Mouse (Mus musculus) layer of hippocampus, adult 9-10 months (tissue): Measurements from ENCODE around the gene Plekhh1.
"Not testable (repeated sequence)": the region's sequence is repeated elsewhere in the genome, so short reads cannot be mapped to it uniquely, and the experiment has no call there.

Source experiments
- DNase-seq: peaks from one replicate; pipeline ENCODE4 v3.0.0; 2022; ENCODE audit warnings: low spot score

The Plekhh1 gene

DNA sequence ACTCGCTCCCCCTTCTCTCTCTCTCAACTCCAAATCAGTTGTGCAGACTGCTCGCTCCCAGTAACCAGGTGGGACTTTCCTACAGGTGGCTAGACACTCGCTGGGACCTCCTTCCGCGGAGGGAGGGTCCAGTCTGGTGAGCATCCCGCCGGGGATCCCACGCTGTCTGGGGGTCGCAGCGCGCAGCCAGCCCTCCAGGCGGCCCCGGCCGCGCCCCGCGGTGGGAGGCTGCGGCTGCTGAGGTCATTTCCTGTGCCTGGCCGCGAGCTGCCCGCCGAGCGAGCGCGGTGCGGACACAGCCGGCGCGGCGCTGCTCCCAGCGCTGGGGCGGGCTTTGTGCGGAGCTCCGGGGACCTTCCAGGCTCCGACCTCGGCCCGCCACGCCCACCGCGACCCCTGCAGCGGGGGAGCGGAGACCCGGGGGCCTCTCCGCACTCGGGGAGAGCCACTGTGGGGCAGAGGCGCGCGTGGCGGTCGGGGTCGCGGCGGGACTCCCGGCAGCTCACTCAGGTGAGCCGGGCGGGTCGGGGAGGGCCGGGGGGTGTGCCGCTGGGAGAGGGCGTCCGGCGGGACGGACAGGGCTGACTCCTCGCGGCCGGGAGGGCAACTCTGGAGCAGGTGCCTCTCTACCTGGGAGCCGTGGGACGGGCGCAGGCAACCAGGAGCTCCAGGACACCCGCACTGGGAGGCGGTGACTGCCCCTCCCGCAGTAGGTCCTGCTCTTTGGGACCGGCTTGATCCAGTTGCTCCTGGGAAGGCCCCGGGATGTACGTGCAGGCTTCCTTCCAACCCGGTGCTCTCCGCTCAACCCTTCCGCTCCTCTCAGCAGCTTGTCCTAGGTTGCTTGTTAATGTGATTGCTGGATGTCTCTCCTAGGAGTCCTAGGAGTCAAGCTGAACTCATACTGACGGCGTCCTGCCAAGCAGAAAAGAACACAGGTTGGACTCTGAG is at the start of gene Plekhh1:
Plekhh1 (plus strand) TSS at position 253 of the 951 bp plus-strand sequence.
- no peak for DNase-seq

GRCm38 (mm10) chr12:78980683-78981091 is 48.3 kb upstream of the Plekhh1 start:
- peak; percentile 42 for DNase-seq

DNA sequence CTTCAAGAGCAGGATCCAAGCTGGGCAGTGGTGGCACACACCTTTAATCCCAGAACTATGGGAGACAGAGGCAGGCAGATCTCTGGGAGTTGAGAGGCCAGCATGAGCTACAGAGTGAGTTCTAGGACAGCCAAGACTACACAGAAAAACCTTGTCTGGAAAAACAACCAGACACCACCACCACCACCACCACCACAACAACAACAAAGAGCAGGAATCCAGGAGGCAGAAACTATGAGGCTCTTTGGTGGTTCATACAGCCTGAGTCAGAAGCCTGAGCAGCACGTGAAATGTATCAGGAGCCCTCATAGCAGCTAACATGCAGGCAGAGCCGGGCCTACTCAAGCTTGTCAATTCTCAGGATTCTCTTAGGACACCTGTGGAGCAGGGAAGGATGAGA is 47.8 kb upstream of the Plekhh1 start:
- no peak for DNase-seq

DNA sequence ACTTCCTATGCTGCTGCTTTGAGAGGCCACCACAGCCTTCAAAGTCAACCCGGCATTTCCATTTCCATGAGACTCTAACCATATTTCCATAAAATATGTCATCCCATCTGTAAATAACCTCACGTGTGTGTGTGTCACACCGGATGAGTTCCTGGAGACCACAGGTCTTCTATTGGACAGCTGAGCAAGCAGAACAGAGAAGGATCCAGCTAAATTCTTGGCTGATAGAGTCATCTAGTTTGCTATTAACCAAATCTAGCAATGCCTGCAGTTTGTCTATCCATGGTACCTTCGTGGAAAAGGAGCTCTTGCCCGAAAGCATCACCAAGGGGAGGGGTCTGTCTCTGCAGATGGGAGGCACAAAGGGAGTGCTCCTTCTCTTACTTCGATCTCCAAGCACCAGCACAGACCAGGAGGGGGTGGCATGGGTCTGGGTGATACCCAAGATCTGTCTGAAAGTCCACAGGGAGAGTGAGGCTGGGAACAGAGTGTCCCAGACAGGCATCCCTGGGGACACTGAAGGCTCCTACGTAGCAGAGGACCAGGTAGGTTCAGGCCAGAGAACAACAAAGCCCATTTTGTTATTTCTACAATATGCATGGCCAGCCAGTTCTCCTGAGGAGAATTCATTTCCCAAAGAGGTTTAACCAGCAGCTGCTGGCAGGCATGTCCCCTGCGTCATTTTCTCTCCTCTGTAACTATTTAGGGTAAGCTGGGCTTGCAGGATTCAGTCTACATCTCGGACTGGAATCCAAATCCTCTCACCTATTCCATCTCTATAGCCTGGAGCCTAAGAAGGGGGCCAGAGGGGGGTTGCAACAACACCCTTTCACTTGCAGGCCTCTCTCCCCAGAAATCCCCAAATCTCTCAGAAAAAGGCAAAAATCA is 46.8 kb upstream of the Plekhh1 start:
- DNase-seq, result no peak

DNA sequence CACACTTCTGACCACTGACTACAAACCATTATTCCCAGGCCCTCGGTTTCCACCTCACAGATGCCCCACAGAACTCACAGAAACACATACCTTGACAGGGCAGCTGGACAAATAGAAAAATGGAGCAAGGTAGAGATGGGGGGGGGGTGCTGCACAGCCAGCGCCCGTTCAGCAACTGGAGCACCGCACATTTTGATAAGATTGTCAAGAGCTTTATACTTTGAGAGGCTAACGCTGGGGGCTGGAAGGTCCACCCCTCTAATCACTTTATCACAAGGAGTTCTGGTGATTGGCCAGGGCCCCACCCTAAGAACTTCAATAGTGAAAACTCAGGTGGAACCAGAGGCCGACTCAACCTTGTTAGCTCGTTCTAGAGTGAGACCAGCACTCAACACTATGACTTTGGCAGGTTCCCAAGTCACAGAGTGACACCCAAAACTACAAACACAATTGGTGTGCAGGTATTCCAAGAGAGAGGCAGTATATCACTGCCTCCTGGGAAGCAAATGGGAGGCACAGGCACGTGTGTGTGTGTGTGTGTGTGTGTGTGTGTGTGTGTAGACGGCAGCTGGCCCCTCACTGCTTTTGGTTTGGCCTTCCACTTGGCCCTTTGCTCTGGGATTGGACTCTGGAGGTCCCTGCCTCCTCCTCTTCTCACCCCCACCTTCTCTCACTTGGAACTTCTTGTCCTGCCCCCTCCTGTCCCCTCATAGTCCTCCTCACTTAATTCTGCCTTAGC is 45.5 kb upstream of the Plekhh1 start:
- DNase-seq, result no peak

DNA sequence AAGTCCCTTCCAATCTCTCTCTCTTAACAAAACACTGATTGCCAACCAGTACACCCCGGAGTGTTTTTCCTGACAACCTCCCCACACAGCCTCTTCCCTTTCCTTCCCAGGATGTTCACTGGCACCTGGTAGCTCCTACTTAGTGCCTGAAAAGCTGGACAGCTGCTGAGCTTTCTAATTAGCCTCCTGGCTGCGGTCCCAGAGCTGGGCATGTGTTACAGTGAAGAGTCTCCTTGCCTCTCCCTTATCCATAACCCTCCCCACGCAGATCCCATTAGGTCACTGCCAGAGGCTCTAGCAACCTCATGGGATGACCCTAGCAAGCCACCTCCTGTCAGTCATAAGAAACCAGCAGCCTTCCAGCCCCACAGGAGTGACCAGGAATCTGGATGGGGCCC is 44.9 kb upstream of the Plekhh1 start:
- no peak for DNase-seq

DNA sequence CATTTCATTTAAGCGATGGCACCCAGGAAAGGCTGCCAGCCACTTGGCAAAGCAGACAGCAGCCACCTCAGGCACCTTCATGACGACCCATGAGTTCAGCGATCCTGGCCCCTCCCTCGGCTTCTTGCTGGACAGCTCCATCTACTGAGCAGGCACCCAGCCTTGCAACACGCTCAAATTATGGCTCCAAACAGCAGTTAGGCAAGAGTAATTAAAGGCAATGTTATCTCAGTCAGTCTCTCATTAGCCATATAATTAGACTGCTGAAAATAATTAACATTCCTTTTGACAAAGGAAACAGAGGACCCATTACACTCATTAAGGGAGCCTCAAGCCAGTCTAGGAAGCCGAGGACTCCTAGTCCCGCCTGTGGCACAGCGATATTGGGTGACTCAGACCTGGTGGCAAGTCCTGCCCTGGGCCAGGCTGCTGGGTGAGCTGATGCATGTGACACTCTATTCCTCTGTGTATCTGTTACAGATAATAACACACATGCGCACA is 41.3 kb upstream of the Plekhh1 start:
- DNase-seq, result no peak

GRCm38 (mm10) chr12:78996271-78996670 is 32.7 kb upstream of the Plekhh1 start:
- no peak for DNase-seq

DNA sequence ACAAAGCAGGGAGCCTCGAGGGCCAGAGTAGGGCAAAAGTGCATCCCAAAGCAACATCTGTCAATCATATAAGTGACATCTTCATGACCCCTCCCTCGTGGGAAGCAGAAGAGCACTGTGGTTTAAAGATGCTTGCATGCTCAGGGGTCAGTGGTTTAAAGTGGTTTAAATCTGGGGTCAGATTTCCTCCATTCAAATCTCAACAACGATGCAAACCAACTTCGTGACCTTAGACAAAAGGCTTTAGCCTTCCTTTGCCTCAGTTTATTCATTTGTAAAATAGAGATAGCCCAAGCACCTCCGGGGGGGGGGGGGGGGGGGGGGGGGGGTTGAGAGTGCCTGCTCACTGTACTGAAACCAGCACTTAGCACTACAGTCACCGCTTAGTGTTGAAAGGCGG is 32.3 kb upstream of the Plekhh1 start:
- DNase-seq, result no peak

- DNase-seq, result no peak
Measured at GRCm38 (mm10) chr12:79002406-79002805, 26.6 kb upstream of the Plekhh1 start.

- DNase-seq, result no peak
Measured at GRCm38 (mm10) chr12:79002978-79003377, 26.0 kb upstream of the Plekhh1 start.

DNA sequence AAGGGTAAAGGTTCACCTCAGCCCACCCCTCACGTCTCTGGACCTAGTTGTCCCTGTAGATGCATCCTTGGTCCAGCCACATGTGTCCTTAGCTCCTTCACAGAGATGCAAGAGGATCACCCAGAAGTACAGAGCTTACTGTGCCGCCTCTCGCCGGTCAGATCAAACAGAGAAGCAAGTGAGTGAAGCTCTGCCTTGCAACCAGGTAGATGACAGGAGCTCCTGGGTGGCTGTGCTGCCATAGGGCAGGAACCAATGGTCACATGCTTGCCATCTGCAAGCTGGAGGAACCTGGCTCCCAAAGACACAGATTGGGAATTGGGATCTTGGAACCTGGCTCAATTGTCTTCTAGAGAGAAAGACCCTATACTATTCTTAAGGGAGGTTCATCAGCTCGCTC is 23.5 kb upstream of the Plekhh1 start:
- no peak for DNase-seq

- no peak for DNase-seq
Measured at GRCm38 (mm10) chr12:79006076-79006475, 22.9 kb upstream of the Plekhh1 start.

- no peak for DNase-seq
Measured at GRCm38 (mm10) chr12:79006478-79007125, 22.4 kb upstream of the Plekhh1 start.

GRCm38 (mm10) chr12:79007126-79007753 is 21.7 kb upstream of the Plekhh1 start, which contains the start of gene Tmem229b:
TSS of gene Tmem229b (minus strand) at chr12:79007627.
- no peak for DNase-seq

DNA sequence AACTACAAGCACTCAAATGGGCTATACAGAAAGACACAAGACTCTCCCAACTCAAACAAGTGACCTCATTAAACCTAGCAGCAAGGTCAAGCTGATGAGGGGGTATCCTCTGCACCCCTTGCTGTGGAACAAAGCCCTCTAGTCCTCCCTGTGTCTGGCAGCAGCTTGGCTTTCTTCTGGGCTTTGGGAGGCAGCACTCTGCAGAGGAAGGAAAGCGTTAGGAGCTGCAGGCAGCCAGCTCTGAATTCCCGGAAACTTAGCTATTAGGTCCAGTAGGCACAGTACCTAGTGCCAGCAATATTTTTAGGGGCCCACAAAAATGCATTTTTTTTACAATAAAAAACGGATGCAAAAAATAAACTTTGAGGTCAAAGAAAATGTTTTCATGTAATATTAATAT is 18.4 kb upstream of the Plekhh1 start:
- DNase-seq, result no peak

DNA sequence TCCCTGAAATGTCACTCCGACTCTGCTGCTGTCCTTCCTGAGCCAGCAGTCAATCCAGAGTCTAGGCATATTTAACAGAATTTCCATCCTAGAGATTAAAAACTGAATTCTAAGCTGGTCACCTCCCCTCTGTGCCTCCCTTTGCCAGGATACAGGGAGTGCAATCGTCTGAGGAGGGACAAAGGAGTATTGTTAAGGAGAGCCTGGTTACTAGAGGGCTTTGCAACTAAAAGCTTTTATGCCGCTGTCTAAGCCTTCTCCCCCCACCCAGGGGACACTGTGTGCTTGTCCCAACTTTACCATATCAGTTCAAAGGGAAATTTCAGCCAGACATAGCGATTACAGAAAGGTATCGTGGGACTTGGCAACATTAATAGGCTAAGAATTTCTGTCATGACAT is 12.9 kb upstream of the Plekhh1 start:
- no peak for DNase-seq

GRCm38 (mm10) chr12:79017994-79018399 is 11.0 kb upstream of the Plekhh1 start:
- DNase-seq, result no peak

DNA sequence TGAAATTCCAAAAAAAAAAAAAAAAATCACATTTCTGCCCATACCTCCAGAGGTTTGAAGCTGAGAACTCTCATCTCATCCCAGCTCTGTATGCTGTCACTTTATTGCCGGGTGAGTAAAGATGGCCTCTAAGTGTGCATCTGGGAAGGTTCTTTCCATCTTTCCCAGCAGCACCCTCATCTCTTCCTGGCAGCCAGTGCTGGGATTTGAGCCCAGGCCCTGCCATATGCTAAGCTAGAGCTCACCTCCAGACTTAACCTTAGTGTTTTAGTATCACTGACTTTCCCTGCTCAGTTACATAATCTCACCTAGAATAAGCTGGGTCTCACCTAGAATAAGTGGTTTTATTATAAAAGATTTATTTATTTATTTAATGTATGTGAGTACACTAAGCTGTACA is 7.1 kb upstream of the Plekhh1 start:
- DNase-seq, result no peak

DNA sequence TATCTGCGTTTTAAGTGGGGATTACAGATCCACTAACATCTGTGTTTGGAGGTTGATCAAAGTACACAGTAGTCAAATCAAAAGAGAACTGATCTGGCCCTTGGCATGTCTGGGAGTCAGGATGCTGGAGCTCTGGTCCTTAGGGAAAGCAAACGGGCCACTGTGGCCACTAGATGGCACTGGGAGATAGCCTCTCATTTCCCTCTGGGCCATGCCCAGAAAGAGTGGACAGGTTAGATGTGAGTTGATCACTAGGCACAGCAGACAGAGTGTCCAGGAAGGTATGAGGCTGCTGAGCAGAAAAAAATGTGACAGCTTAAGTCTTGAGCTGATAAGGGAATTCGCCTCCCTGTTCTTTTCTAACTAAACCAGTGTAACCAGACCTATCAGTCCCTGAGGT is 6.1 kb upstream of the Plekhh1 start:
- no peak for DNase-seq

DNA sequence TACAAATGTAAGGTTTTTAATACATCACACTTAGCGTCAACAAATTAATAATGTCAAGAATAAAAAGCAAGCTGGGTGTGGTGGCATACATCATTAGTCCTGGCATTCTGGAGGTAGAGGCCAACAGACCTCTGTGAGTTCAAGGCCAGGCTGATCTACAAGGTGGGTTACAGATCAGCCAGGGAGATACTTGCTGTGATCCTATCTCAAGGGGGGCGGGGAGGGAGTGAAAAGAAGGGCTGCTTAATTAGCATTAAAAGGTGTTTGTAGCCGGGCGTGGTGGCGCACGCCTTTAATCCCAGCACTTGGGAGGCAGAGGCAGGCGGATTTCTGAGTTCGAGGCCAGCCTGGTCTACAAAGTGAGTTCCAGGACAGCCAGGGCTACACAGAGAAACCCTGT is 1.4 kb upstream of the Plekhh1 start:
- not testable (repeated sequence) for DNase-seq
